Mouse (Mus musculus): ENCODE data around the gene Stom. TPM values are rescaled to one million over a fixed set of nuclear protein-coding genes. Genes with fewer than 3 reads are reported as not detected.

Stom gene
- polyA plus RNA-seq, 1 experiment from 2014 or later, result 29.7 TPM

DNA sequence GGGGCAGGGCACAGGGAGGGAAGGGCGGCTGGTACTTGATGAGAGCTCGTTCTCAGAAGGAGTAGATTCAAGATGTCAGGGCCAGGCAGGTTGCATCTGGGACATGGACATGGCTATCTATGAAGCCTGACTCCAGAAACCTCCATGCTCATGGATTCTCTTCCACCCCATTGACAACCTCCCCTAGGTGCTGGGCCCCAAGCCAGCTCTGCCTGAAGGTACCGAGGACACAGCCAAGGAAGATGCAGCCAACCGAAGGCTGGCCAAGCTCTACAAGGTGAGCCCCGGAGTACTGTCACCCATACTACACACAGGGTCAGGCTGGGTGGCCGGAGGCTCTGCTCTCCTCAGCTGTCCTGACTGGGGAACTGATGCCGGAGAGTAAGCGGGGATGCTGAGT lies 43.5 kb downstream of the Stom start:
- no peak overlapping the region for H3K4me2 ChIP-seq (ENCODE audit: low read length)
- 0 out of 2 replicates have a peak, but pooled peaks cover 3% of the 10 kb centered on the region for H3K36me3 ChIP-seq (ENCODE audit: insufficient read depth, low read length)
- no peaks in the 10 kb centered on the region for H3K9me3 ChIP-seq (replicated peaks; ENCODE audit: low read length)
- no peak overlapping the region for H3K4me3 ChIP-seq (replicated peaks; ENCODE audit: low read depth, low read length)
- DNase-seq (ENCODE audit: low spot score) (no peak), ATAC-seq (replicated peaks; ENCODE audit: low FRiP score, low read depth) (no peak)
- no peak overlapping the region for H3K27ac ChIP-seq
- H3K4me1 ChIP-seq (replicated peaks; ENCODE audit: insufficient read depth, low read length), result no peaks in the 10 kb centered on the region
- no peak overlapping the region for H3K9ac ChIP-seq (ENCODE audit: low read depth, low read length)
- no peak for TF ChIP-seq CTCF (IDR thresholded peaks at IDR 0.05; ENCODE audit: low read depth)
- 84% methylated on average over 8 of the region's 8 CpGs for WGBS
- H3K27me3 ChIP-seq (ENCODE audit: insufficient read depth, low read length), result no peaks in the 10 kb centered on the region

DNA sequence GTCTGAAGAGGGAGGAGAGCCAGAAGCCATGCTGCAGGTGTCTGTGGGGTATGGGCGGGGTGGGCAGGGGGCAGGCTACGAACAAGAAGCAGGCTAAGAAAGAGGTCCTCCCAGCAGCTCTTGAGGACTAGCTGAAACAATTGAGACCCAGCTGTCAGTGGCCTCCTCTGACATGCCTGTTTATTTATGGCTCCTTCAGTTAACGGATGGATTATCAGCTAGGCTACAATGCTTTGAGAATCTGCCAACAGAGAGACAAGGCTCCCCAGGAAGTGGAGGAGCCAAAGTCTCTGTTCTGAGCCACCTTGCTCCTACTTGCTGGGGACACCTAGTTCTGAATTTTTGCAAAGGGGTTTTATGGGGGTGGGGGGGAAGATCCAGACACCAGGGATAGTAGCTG lies 44.1 kb downstream of the Stom start:
- Histone ChIP-seq H3K4me2 (ENCODE audit: low read length) (no peak overlapping the region), H3K9me3 (replicated peaks; ENCODE audit: low read length) (no peaks in the 10 kb centered on the region), H3K4me3 (replicated peaks; ENCODE audit: low read depth, low read length) (no peak overlapping the region), H3K4me1 (replicated peaks; ENCODE audit: insufficient read depth, low read length) (no peaks in the 10 kb centered on the region), H3K36me3 (ENCODE audit: insufficient read depth, low read length) (0 out of 2 replicates have a peak, but pooled peaks cover 3% of the 10 kb centered on the region), H3K9ac (ENCODE audit: low read depth, low read length) (no peak overlapping the region), H3K27ac (no peak overlapping the region), H3K27me3 (ENCODE audit: insufficient read depth, low read length) (no peaks in the 10 kb centered on the region)
- WGBS, result 74% methylated on average over 3 of the region's 3 CpGs
- DNase-seq (ENCODE audit: low spot score) (no peak), ATAC-seq (replicated peaks; ENCODE audit: low FRiP score, low read depth) (no peak)
- no peak for TF ChIP-seq CTCF (IDR thresholded peaks at IDR 0.05; ENCODE audit: low read depth)

DNA sequence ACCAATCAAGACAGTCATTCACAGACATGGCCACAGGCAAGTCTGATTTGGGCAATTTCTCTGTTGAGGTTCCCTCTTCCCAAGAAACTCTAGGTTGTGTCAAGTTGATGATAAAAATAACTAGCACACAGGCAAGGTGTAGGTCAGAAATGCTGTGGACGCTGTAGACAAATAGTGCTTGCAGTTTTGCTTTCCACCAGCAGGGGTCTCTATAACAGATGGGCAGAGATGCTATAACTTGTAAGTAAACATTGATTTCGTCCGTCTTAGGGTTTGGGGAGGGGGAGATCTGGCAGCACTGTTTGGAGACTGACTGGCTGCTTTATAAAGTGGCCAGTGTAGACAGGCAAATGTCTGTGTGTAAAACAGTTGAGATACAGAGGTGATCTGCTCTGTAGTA lies 44.9 kb downstream of the Stom start:
- Histone ChIP-seq H3K36me3 (ENCODE audit: insufficient read depth, low read length) (0 out of 2 replicates have a peak, but pooled peaks cover 3% of the 10 kb centered on the region), H3K4me3 (replicated peaks; ENCODE audit: low read depth, low read length) (no peak overlapping the region), H3K9ac (ENCODE audit: low read depth, low read length) (no peak overlapping the region), H3K9me3 (replicated peaks; ENCODE audit: low read length) (no peaks in the 10 kb centered on the region), H3K4me1 (replicated peaks; ENCODE audit: insufficient read depth, low read length) (no peaks in the 10 kb centered on the region), H3K27ac (no peak overlapping the region), H3K4me2 (ENCODE audit: low read length) (no peak overlapping the region), H3K27me3 (ENCODE audit: insufficient read depth, low read length) (no peaks in the 10 kb centered on the region)
- ATAC-seq (replicated peaks; ENCODE audit: low FRiP score, low read depth) (no peak), DNase-seq (ENCODE audit: low spot score) (peak; percentile 60)
- TF ChIP-seq CTCF (IDR thresholded peaks at IDR 0.05; ENCODE audit: low read depth), result peak; percentile 83
- WGBS, result 20% methylated on average over 3 of the region's 3 CpGs

DNA sequence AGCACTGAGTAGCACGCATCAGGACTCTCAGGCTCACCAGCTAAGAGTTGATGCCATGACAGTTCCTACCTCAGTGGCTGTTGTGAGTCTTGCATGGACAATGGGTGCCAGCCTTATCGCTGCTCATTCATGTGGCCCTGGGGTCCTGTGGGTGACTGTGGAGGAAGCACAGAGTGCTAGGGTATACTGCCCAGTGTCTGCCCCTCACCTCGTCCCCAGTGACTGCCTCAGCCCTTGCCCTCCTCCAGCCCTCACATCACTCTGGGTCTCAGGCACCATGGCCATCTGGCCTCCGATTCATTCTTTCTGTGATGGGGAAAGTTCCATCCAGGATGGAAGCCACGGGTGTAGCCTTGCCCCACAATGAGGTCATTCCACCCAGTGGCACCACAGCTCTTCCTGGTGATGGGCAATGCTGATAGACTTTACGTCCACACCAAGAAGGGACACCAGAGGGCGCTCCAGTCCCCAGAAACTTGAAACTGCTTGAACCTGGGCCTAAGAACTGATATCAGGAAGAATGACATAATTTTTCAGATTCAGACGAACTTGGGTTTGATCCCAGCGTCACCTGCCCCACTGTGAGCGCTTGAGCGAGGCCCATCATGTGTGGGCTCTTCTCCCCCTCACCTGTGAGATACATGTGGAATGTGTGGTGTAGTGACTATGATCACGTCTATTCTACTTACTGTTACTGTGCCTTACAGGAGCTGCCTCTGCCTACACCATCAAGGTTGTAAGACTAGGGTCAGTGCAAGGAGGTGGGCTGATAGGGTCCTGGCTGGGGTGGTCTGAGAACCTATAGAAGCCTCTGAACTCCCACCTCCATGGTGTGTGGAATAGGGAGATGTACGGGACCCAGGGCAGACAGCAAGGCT lies 47.8 kb downstream of the Stom start:
- peak; percentile 53 for ATAC-seq (replicated peaks; ENCODE audit: low FRiP score, low read depth)
- 40% methylated on average over 13 of the region's 13 CpGs for WGBS
- no peaks in the 10 kb centered on the region for H3K9me3 ChIP-seq (replicated peaks; ENCODE audit: low read length)

DNA sequence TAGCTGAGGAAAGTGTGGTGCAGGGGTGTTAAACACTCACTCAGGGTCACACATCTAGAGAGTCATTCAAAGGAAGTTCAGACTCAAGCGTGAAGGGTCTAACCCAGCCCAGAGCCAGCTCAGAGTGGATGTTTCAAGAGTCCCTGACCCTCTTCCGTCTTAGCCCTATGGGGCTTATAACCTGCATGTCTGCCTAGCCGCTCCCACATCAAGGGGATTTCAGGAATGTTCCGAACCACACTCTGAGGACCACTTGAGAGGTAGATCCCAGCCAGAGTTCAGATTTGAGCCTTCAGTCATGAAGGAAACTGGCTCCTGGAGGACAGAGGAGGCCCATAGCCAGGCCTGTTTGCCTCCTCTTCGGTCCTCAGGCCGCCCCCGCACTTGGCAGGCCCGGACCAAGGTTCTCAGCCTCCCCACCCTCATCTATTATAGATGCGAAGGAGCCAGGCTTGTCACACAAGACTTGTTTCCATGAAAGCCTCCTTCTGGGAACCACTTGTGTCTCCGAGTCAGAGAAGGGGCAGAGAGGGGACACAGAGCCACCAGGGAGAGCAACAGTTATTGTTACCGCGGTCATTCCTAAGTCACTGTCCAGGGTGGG lies 49.7 kb downstream of the Stom start:
- Histone ChIP-seq H3K9ac (ENCODE audit: low read depth, low read length) (no peak overlapping the region), H3K4me3 (replicated peaks; ENCODE audit: low read depth, low read length) (no peak overlapping the region), H3K4me2 (ENCODE audit: low read length) (no peak overlapping the region), H3K27me3 (ENCODE audit: insufficient read depth, low read length) (no peaks in the 10 kb centered on the region), H3K36me3 (ENCODE audit: insufficient read depth, low read length) (0 out of 2 replicates have a peak, but pooled peaks cover 12% of the 10 kb centered on the region), H3K27ac (no peak overlapping the region), H3K4me1 (replicated peaks; ENCODE audit: insufficient read depth, low read length) (0 out of 2 replicates have a peak, but pooled peaks cover 6% of the 10 kb centered on the region), H3K9me3 (replicated peaks; ENCODE audit: low read length) (no peaks in the 10 kb centered on the region)
- no peak for ATAC-seq (replicated peaks; ENCODE audit: low FRiP score, low read depth)
- 67% methylated on average over 12 of the region's 12 CpGs for WGBS
- no peak for TF ChIP-seq CTCF (IDR thresholded peaks at IDR 0.05; ENCODE audit: low read depth)
- no peak for DNase-seq (ENCODE audit: low spot score)

More for the DNA sequence above, 47.8 kb downstream of the Stom start:
- no peak overlapping the region for H3K4me3 ChIP-seq (replicated peaks; ENCODE audit: low read depth, low read length)
- H3K4me1 ChIP-seq (replicated peaks; ENCODE audit: insufficient read depth, low read length), result no peaks in the 10 kb centered on the region
- H3K9ac ChIP-seq (ENCODE audit: low read depth, low read length), result no peak overlapping the region
- TF ChIP-seq CTCF (IDR thresholded peaks at IDR 0.05; ENCODE audit: low read depth), result peak; percentile 94
- no peak overlapping the region for H3K4me2 ChIP-seq (ENCODE audit: low read length)
- H3K36me3 ChIP-seq (ENCODE audit: insufficient read depth, low read length), result 0 out of 2 replicates have a peak, but pooled peaks cover 12% of the 10 kb centered on the region
- no peak overlapping the region for H3K27ac ChIP-seq
- H3K27me3 ChIP-seq (ENCODE audit: insufficient read depth, low read length), result no peaks in the 10 kb centered on the region
- peak; percentile 81 for DNase-seq (ENCODE audit: low spot score)

DNA sequence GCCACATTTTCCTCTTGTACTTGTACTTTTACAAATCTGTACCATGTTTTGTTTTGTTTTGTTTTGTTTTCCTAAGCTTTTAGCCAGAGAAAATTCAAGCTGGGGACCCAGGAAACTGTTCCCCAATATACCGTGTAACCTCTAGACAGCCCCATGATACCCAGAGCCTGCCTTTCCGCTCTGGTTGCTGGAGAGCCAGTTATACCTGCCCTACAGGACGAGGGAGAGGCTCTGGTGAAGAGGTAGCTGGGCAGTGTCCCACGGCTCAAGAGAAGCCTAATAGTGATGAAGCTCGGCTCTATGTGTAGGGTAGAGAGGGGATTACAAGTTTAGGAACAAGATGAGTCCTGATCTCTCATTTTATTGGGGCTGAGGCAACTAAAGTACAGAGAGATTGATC lies 51.6 kb downstream of the Stom start:
- no peaks in the 10 kb centered on the region for H3K9me3 ChIP-seq (replicated peaks; ENCODE audit: low read length)
- H3K27me3 ChIP-seq (ENCODE audit: insufficient read depth, low read length), result no peaks in the 10 kb centered on the region
- no peak overlapping the region for H3K9ac ChIP-seq (ENCODE audit: low read depth, low read length)
- H3K4me3 ChIP-seq (replicated peaks; ENCODE audit: low read depth, low read length), result no peak overlapping the region
- TF ChIP-seq CTCF (IDR thresholded peaks at IDR 0.05; ENCODE audit: low read depth), result no peak
- ATAC-seq (replicated peaks; ENCODE audit: low FRiP score, low read depth) (no peak), DNase-seq (ENCODE audit: low spot score) (no peak)
- no peak overlapping the region for H3K27ac ChIP-seq
- 0 out of 2 replicates have a peak, but pooled peaks cover 13% of the 10 kb centered on the region for H3K4me1 ChIP-seq (replicated peaks; ENCODE audit: insufficient read depth, low read length)
- H3K4me2 ChIP-seq (ENCODE audit: low read length), result no peak overlapping the region
- 80% methylated on average over 5 of the region's 5 CpGs for WGBS
- H3K36me3 ChIP-seq (ENCODE audit: insufficient read depth, low read length), result 0 out of 2 replicates have a peak, but pooled peaks cover 12% of the 10 kb centered on the region

Data from kidney, postnatal 0 days (tissue).